Mouse (Mus musculus): ENCODE measurements around the gene Tek. TPM values are rescaled to one million over a fixed set of nuclear protein-coding genes. Genes with fewer than 3 reads are reported as not detected.
A peak's percentile ranks its signal among the peaks of the same experiment; 100 is the strongest.

Gene Tek
- polyA plus RNA-seq, 1 experiment from 2014 or later = 11.6 TPM

DNA sequence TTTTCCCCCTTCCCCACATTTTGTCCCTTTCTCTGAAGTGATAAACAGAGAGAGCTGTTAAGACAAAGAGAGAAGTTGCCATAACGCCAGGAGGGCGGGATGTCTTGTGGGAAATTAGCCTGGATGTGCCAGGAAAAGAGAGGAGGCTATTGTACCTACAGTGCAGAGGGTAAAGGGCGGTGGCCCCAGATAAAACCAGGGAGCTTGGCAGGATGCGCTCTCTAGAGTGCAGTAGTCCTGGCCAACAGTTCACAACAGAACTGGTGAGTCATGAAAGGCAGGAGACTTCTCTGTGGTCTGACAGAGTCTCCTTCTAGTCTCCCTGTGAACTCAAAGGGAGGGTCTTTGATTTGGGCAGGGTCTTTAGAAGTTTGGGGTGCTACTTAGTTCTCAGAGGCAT is 13.3 kb upstream of the Tek start:
- 59% methylated on average over 4 of the region's 4 CpGs for WGBS
- Histone ChIP-seq H3K4me3 (replicated peaks; ENCODE audit: low read length) (no peak overlapping the region), H3K9ac (no peak overlapping the region), H3K9me3 (ENCODE audit: control insufficient read depth, low read length) (0 out of 2 replicates have a peak, but pooled peaks cover 4% of the 10 kb centered on the region), H3K27me3 (ENCODE audit: control insufficient read depth, insufficient read depth, low read length) (no peaks in the 10 kb centered on the region), H3K4me2 (replicated peaks) (no peak overlapping the region), H3K27ac (no peak overlapping the region), H3K4me1 (replicated peaks; ENCODE audit: control insufficient read depth, insufficient read depth, low read length) (no peaks in the 10 kb centered on the region), H3K36me3 (replicated peaks; ENCODE audit: control insufficient read depth, insufficient read depth) (no peaks in the 10 kb centered on the region)
- ATAC-seq (ENCODE audit: low FRiP score) = no peak
- no peak for DNase-seq (ENCODE audit: low spot score)

GRCm38 (mm10) chr4:94732721-94733120 is 6.4 kb upstream of the Tek start:
- H3K4me2 ChIP-seq (replicated peaks) = no peak overlapping the region
- no peaks in the 10 kb centered on the region for H3K4me1 ChIP-seq (replicated peaks; ENCODE audit: control insufficient read depth, insufficient read depth, low read length)
- no peak overlapping the region for H3K9ac ChIP-seq
- no peak overlapping the region for H3K27ac ChIP-seq
- H3K36me3 ChIP-seq (replicated peaks; ENCODE audit: control insufficient read depth, insufficient read depth) = no peaks in the 10 kb centered on the region
- no peak overlapping the region for H3K4me3 ChIP-seq (replicated peaks; ENCODE audit: low read length)
- no peaks in the 10 kb centered on the region for H3K27me3 ChIP-seq (ENCODE audit: control insufficient read depth, insufficient read depth, low read length)
- 0 out of 2 replicates have a peak, but pooled peaks cover 4% of the 10 kb centered on the region for H3K9me3 ChIP-seq (ENCODE audit: control insufficient read depth, low read length)
- DNase-seq (ENCODE audit: low spot score) (no peak), ATAC-seq (ENCODE audit: low FRiP score) (no peak)

DNA sequence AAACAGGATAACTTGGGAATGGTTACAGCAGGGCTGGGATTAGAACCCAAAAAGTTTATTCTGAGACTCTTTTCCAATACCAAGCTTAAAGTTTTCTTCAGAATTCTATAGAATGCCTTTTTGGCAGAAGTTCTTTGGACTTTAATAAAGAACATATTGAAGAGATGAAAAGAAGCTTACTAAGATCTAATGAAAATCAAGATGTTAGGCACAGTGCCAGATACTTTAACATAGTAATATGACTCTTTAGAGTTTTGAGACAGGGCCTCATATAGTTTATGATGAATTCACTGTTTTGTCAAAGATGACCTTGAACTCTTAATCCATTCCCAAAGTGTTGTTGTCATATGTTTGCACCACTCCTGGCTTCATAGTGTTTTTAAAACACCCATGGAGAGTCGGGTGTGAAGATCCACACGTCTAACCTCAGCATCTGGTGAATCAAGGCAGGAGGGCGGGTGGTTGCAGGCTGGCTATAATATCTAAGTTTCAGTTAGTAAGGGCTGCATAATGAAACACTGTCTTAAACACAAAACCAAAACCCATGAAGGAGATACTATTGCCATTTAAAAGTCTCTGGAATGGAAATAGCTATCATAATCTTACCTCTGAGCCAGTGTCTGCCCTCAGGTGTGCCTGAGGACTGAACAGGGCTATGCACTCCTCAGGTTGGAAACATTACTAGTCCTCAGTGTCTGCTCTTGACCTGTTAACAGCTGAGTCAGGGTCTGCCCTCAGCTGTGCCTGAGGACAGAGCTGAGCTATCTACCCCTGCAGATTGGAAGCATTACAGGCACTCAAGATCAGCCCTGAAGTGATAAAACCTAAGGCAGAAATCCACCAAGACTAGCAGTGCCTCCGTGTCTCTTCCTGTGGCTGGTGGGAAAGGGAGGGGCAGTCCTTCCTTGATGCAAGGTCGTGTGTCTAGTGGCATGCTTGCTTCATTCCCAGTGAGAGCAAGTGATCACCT is 1.5 kb upstream of the Tek start:
- ATAC-seq (ENCODE audit: low FRiP score) (no peak), DNase-seq (ENCODE audit: low spot score) (no peak)
- Histone ChIP-seq H3K27ac (no peak overlapping the region), H3K9me3 (ENCODE audit: control insufficient read depth, low read length) (no peaks in the 10 kb centered on the region), H3K4me1 (replicated peaks; ENCODE audit: control insufficient read depth, insufficient read depth, low read length) (no peaks in the 10 kb centered on the region), H3K4me3 (replicated peaks; ENCODE audit: low read length) (no peak overlapping the region), H3K4me2 (replicated peaks) (no peak overlapping the region), H3K36me3 (replicated peaks; ENCODE audit: control insufficient read depth, insufficient read depth) (no peaks in the 10 kb centered on the region), H3K9ac (no peak overlapping the region), H3K27me3 (ENCODE audit: control insufficient read depth, insufficient read depth, low read length) (no peaks in the 10 kb centered on the region)
- WGBS = 74% methylated on average over 5 of the region's 5 CpGs

DNA sequence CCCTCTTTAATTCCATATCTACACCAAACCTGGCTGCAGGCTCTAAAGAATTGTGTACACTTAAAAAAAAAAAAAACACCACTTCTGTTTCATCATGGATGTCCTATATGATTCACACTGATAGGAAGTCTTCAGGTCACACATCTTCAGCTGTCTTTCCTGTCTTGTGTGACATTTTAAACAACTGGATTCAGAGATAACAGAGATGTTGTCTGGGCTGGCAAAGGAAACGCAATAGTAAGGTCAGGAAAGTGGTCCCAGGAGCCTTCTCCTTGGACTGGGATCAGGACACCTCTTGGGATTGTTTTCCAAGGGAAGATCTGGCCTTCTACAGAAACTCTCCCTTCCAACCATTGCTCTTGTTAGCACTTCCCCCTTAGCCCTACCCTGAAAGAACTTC is 2.7 kb downstream of the Tek start:
- H3K4me3 ChIP-seq (replicated peaks; ENCODE audit: low read length) = no peak overlapping the region
- H3K9ac ChIP-seq = no peak overlapping the region
- no peak overlapping the region for H3K4me2 ChIP-seq (replicated peaks)
- H3K36me3 ChIP-seq (replicated peaks; ENCODE audit: control insufficient read depth, insufficient read depth) = no peaks in the 10 kb centered on the region
- H3K9me3 ChIP-seq (ENCODE audit: control insufficient read depth, low read length) = no peaks in the 10 kb centered on the region
- no peak for DNase-seq (ENCODE audit: low spot score)
- no peaks in the 10 kb centered on the region for H3K27me3 ChIP-seq (ENCODE audit: control insufficient read depth, insufficient read depth, low read length)
- H3K27ac ChIP-seq = no peak overlapping the region
- ATAC-seq (ENCODE audit: low FRiP score) = no peak
- no peaks in the 10 kb centered on the region for H3K4me1 ChIP-seq (replicated peaks; ENCODE audit: control insufficient read depth, insufficient read depth, low read length)
- WGBS = 91% methylated on average over 1 of the region's 1 CpGs

DNA sequence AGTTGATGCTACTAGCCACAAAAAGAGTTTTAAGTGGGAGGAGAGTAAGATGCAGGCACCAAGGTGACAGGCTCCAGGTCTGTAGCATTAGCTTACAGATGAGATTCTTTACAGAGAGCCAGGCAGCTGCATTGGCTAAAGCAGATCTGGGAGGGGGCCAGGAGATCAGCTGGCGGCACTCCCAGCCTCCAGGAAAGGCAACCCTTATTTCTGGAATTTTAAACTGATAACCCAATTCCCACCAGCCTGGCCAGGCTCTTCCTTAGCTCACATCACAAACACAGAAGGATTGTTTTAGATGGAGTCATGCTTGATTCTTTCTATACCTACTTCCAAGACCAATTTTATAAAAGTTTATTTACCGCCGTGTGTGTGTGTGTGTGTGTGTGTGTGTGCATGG is 6.7 kb downstream of the Tek start:
- Histone ChIP-seq H3K9ac (no peak overlapping the region), H3K36me3 (replicated peaks; ENCODE audit: control insufficient read depth, insufficient read depth) (no peaks in the 10 kb centered on the region), H3K4me2 (replicated peaks) (no peak overlapping the region), H3K4me3 (replicated peaks; ENCODE audit: low read length) (no peak overlapping the region), H3K27me3 (ENCODE audit: control insufficient read depth, insufficient read depth, low read length) (no peaks in the 10 kb centered on the region), H3K4me1 (replicated peaks; ENCODE audit: control insufficient read depth, insufficient read depth, low read length) (no peaks in the 10 kb centered on the region), H3K9me3 (ENCODE audit: control insufficient read depth, low read length) (no peaks in the 10 kb centered on the region), H3K27ac (no peak overlapping the region)
- 79% methylated on average over 3 of the region's 3 CpGs for WGBS
- no peak for DNase-seq (ENCODE audit: low spot score)
- no peak for ATAC-seq (ENCODE audit: low FRiP score)

DNA sequence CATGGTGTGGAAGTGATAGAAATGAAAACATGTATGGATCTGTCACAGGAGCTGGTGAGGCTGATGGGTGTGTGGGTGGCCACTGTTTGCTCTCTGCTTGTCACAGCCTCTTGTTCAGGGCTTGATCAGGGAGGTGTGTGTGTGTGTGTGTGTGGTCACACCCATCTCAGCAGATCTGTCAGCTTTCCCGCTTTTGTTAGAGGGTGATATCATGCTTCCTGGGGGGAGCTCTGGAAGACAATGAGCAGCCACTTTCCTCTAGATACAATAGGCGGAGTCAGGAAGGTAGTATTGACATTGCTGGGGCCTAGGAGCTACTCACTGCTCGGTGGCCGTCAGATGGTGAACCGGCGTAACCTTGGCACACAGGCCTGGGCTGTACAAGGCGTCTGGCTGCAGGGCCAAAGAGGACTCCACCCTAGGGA is 7.3 kb downstream of the Tek start:
- H3K27me3 ChIP-seq (ENCODE audit: control insufficient read depth, insufficient read depth, low read length) = no peaks in the 10 kb centered on the region
- no peak overlapping the region for H3K4me3 ChIP-seq (replicated peaks; ENCODE audit: low read length)
- ATAC-seq (ENCODE audit: low FRiP score) = peak; percentile 51; the same call in 1 of the 2 replicates
- H3K4me2 ChIP-seq (replicated peaks) = no peak overlapping the region
- no peaks in the 10 kb centered on the region for H3K4me1 ChIP-seq (replicated peaks; ENCODE audit: control insufficient read depth, insufficient read depth, low read length)
- H3K9me3 ChIP-seq (ENCODE audit: control insufficient read depth, low read length) = no peaks in the 10 kb centered on the region
- H3K36me3 ChIP-seq (replicated peaks; ENCODE audit: control insufficient read depth, insufficient read depth) = no peaks in the 10 kb centered on the region
- no peak overlapping the region for H3K27ac ChIP-seq
- WGBS = 48% methylated on average over 7 of the region's 7 CpGs
- no peak for DNase-seq (ENCODE audit: low spot score)
- H3K9ac ChIP-seq = no peak overlapping the region

DNA sequence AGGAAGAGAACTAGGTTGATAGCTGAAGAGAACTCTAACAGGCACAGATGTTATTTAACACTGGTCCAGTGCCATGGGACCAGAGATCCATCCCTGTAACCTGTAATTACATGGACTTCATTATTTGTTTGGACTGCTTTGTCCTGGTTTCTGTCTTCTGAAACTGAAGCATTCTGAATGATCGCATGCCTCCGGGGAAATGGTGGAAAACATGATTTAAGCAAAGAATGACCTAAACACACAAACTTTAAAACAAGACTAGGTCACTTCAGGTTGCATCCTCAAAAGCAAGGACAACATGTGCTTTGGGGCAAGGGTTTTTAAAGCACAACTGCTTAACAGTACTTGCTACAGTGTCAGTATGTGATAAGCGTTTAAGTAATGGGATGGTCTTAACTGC is 8.2 kb downstream of the Tek start:
- H3K27me3 ChIP-seq (ENCODE audit: control insufficient read depth, insufficient read depth, low read length) = no peaks in the 10 kb centered on the region
- no peaks in the 10 kb centered on the region for H3K4me1 ChIP-seq (replicated peaks; ENCODE audit: control insufficient read depth, insufficient read depth, low read length)
- no peaks in the 10 kb centered on the region for H3K36me3 ChIP-seq (replicated peaks; ENCODE audit: control insufficient read depth, insufficient read depth)
- ATAC-seq (ENCODE audit: low FRiP score) (no peak), DNase-seq (ENCODE audit: low spot score) (no peak)
- H3K4me2 ChIP-seq (replicated peaks) = no peak overlapping the region
- no peaks in the 10 kb centered on the region for H3K9me3 ChIP-seq (ENCODE audit: control insufficient read depth, low read length)
- no peak overlapping the region for H3K4me3 ChIP-seq (replicated peaks; ENCODE audit: low read length)
- 97% methylated on average over 3 of the region's 3 CpGs for WGBS
- no peak overlapping the region for H3K9ac ChIP-seq
- H3K27ac ChIP-seq = no peak overlapping the region

DNA sequence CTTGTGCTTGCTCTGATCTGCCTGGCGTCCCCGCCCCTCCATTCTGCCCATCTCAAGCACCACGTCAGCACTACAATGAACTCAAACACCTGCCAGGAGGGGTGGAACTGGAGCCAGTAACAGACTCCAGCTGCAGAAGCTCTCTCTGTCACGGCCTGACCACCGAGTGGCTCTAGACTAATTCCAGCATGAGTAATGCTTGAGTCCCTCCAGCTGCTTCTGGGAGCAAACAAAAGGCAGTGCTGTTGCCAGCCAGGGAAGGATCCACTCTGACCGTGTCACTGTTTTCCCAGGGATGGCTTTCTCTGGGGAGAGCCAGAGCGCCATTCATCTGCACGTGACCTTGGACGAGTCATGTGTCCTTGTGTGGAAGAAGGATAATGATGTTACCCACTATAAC is 13.4 kb downstream of the Tek start:
- H3K4me1 ChIP-seq (replicated peaks; ENCODE audit: control insufficient read depth, insufficient read depth, low read length) = no peaks in the 10 kb centered on the region
- H3K27me3 ChIP-seq (ENCODE audit: control insufficient read depth, insufficient read depth, low read length) = no peaks in the 10 kb centered on the region
- no peaks in the 10 kb centered on the region for H3K36me3 ChIP-seq (replicated peaks; ENCODE audit: control insufficient read depth, insufficient read depth)
- no peak overlapping the region for H3K4me3 ChIP-seq (replicated peaks; ENCODE audit: low read length)
- H3K9me3 ChIP-seq (ENCODE audit: control insufficient read depth, low read length) = no peaks in the 10 kb centered on the region
- H3K27ac ChIP-seq = no peak overlapping the region
- ATAC-seq (ENCODE audit: low FRiP score) (peak; percentile 82; the same call in 1 of the 2 replicates), DNase-seq (ENCODE audit: low spot score) (no peak)
- 26% methylated on average over 9 of the region's 9 CpGs for WGBS
- H3K9ac ChIP-seq = no peak overlapping the region
- no peak overlapping the region for H3K4me2 ChIP-seq (replicated peaks)

- no peaks in the 10 kb centered on the region for H3K36me3 ChIP-seq (replicated peaks; ENCODE audit: control insufficient read depth, insufficient read depth)
- DNase-seq (ENCODE audit: low spot score) (no peak), ATAC-seq (ENCODE audit: low FRiP score) (no peak)
- no peaks in the 10 kb centered on the region for H3K27me3 ChIP-seq (ENCODE audit: control insufficient read depth, insufficient read depth, low read length)
- no peak overlapping the region for H3K4me2 ChIP-seq (replicated peaks)
- no peaks in the 10 kb centered on the region for H3K9me3 ChIP-seq (ENCODE audit: control insufficient read depth, low read length)
- H3K4me1 ChIP-seq (replicated peaks; ENCODE audit: control insufficient read depth, insufficient read depth, low read length) = no peaks in the 10 kb centered on the region
- no peak overlapping the region for H3K4me3 ChIP-seq (replicated peaks; ENCODE audit: low read length)
- H3K9ac ChIP-seq = no peak overlapping the region
- no peak overlapping the region for H3K27ac ChIP-seq
Measured at GRCm38 (mm10) chr4:94765217-94765616, 26.1 kb downstream of the Tek start.

Measured in hindbrain, embryonic 14.5 days (tissue).